Mouse (Mus musculus): ENCODE data around the gene Vkorc1l1. TPM values are rescaled to one million over a fixed set of nuclear protein-coding genes. Genes with fewer than 3 reads are reported as not detected.
A peak's percentile ranks its signal among the peaks of the same experiment; 100 is the strongest.

The Vkorc1l1 gene
- polyA plus RNA-seq, 1 experiment from 2014 or later = 25.4 TPM

DNA sequence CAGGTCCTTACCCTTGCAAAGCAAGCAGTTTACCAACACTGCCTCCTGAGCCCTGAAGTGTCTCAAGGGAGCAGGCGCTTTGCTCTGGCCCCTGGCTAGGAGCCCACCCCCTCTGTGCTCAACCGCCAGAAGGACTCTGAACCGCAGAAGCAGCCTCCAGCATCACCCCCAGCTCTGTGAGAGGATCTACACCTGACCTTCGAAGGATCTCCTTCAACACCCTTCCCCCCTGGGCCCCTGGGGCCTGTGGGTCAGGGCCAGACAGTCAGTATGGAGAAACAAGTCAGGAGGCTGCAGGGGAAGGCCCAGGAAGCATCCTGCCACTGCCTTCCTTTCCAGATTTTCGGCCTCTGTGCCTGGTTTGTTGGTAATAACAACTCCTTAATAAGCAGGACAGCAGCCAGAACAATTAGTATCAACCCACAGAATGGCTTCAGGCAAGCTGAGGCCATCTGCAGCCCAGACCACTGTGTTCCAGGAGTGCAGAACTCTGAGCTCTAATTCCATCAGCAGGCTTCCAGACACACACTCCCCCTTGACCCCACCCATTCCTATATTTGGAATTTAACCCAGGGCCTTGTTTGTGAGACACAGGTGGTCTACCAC is 79.7 kb downstream of the Vkorc1l1 start:
- WGBS = 49% methylated on average over 5 of the region's 5 CpGs
- no peaks in the 10 kb centered on the region for H3K4me1 ChIP-seq (ENCODE audit: control insufficient read depth, insufficient read depth, low read length)
- H3K9me3 ChIP-seq (ENCODE audit: control insufficient read depth, low read length) = no peaks in the 10 kb centered on the region
- no peak for ATAC-seq (ENCODE audit: low read depth)
- no peaks in the 10 kb centered on the region for H3K27me3 ChIP-seq (replicated peaks; ENCODE audit: control insufficient read depth, insufficient read depth, low read length)
- H3K4me3 ChIP-seq (ENCODE audit: low read depth, low read length) = no peak overlapping the region
- H3K36me3 ChIP-seq (ENCODE audit: control insufficient read depth, insufficient read depth, low read length) = no peaks in the 10 kb centered on the region
- DNase-seq (ENCODE audit: low spot score) = no peak
- no peak overlapping the region for H3K27ac ChIP-seq (replicated peaks; ENCODE audit: low read depth, low read length)
- no peak overlapping the region for H3K4me2 ChIP-seq (ENCODE audit: low read depth, low read length)
- peak overlapping the region; percentile 45 for H3K9ac ChIP-seq (ENCODE audit: low read depth, low read length)

DNA sequence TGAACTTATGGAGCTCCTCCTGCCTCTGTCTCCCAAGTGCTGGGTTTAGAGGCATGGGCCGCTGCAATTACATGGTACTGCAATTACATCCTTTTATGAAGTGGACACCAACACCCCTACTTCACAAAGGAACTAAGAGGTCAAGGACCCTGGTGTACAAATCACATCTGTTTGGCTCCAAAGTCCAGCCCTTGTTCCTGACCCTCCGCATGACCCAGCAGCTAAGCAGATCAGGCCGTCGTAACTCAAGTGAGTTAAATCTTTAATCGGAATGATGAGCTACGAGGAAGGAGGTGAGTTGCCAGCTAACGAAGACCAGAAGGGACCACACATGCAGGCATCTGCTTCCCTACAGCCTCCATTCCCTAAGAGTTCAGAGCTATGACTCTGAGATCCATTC is 80.6 kb downstream of the Vkorc1l1 start:
- WGBS = 62% methylated on average over 7 of the region's 7 CpGs
- Histone ChIP-seq H3K27ac (replicated peaks; ENCODE audit: low read depth, low read length) (no peak overlapping the region), H3K4me1 (ENCODE audit: control insufficient read depth, insufficient read depth, low read length) (no peaks in the 10 kb centered on the region), H3K4me2 (ENCODE audit: low read depth, low read length) (no peak overlapping the region), H3K9me3 (ENCODE audit: control insufficient read depth, low read length) (no peaks in the 10 kb centered on the region), H3K36me3 (ENCODE audit: control insufficient read depth, insufficient read depth, low read length) (no peaks in the 10 kb centered on the region), H3K9ac (ENCODE audit: low read depth, low read length) (no peak overlapping the region), H3K27me3 (replicated peaks; ENCODE audit: control insufficient read depth, insufficient read depth, low read length) (no peaks in the 10 kb centered on the region), H3K4me3 (ENCODE audit: low read depth, low read length) (no peak overlapping the region)
- DNase-seq (ENCODE audit: low spot score) = no peak
- no peak for ATAC-seq (ENCODE audit: low read depth)

GRCm38 (mm10) chr5:130023067-130023766 is 81.4 kb downstream of the Vkorc1l1 start:
- no peak for DNase-seq (ENCODE audit: low spot score)
- no peaks in the 10 kb centered on the region for H3K36me3 ChIP-seq (ENCODE audit: control insufficient read depth, insufficient read depth, low read length)

DNA sequence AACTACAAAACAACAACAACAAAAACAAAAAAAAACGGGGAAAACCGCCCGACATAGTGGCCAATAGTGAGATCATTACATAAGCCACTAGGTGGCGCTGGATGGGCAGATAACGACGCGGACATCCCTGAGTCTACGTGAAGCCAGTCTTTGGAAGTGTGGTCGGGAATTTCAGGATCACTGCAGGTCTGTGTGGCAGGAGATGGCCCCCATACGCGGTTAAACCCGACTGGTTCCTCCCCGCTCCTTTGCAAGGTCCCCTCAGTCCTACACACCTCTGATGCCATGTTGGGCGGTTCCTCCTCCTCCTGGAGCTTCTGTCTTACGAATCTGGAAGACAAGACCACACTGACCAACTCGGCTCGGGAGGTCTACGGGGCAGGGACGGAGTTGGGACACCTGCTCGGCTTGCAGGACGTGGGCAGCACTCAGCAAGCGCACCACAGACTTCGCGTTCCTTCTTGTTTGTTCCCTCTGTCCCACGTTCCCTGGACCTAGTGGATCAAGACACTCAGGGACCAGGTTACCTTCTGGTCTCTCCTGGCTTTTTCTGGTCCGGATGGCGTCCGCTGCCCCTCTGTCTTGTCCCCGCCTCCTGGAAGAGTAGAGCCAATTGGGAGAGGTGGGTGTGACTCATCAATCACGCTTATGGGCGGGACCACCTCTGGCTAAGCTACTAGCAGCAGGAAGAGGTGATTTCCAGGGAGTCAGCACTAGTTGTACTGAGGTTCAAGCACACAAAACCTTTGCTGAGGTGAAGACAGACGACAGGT is 82.2 kb downstream of the Vkorc1l1 start:
- peak overlapping the region; percentile 57; the same call in 1 of the 2 replicates for H3K27ac ChIP-seq (replicated peaks; ENCODE audit: low read depth, low read length)
- DNase-seq (ENCODE audit: low spot score) = peak; percentile 96
- peak overlapping the region; percentile 67 for H3K9ac ChIP-seq (ENCODE audit: low read depth, low read length)
- H3K27me3 ChIP-seq (replicated peaks; ENCODE audit: control insufficient read depth, insufficient read depth, low read length) = no peaks in the 10 kb centered on the region
- H3K36me3 ChIP-seq (ENCODE audit: control insufficient read depth, insufficient read depth, low read length) = no peaks in the 10 kb centered on the region
- H3K4me3 ChIP-seq (ENCODE audit: low read depth, low read length) = peak overlapping the region; percentile 54
- H3K9me3 ChIP-seq (ENCODE audit: control insufficient read depth, low read length) = no peaks in the 10 kb centered on the region
- peak overlapping the region; percentile 86 for H3K4me2 ChIP-seq (ENCODE audit: low read depth, low read length)
- ATAC-seq (ENCODE audit: low read depth) = peak; percentile 93
- 0% methylated on average over 32 of the region's 32 CpGs for WGBS
- no peaks in the 10 kb centered on the region for H3K4me1 ChIP-seq (ENCODE audit: control insufficient read depth, insufficient read depth, low read length)

More at GRCm38 (mm10) chr5:130023067-130023766, 81.4 kb downstream of the Vkorc1l1 start:
- no peaks in the 10 kb centered on the region for H3K4me1 ChIP-seq (ENCODE audit: control insufficient read depth, insufficient read depth, low read length)
- 37% methylated on average over 12 of the region's 12 CpGs for WGBS
- H3K27me3 ChIP-seq (replicated peaks; ENCODE audit: control insufficient read depth, insufficient read depth, low read length) = no peaks in the 10 kb centered on the region
- 0 out of 2 replicates have a peak overlapping the region, but pooled peaks have one; percentile 16 for H3K9ac ChIP-seq (ENCODE audit: low read depth, low read length)
- H3K4me2 ChIP-seq (ENCODE audit: low read depth, low read length) = peak overlapping the region; percentile 86
- H3K9me3 ChIP-seq (ENCODE audit: control insufficient read depth, low read length) = no peaks in the 10 kb centered on the region
- ATAC-seq (ENCODE audit: low read depth) = no peak
- peak overlapping the region; percentile 54 for H3K4me3 ChIP-seq (ENCODE audit: low read depth, low read length)
- no peak overlapping the region for H3K27ac ChIP-seq (replicated peaks; ENCODE audit: low read depth, low read length)

- H3K27ac ChIP-seq (replicated peaks; ENCODE audit: low read depth, low read length) = no peak overlapping the region
- no peaks in the 10 kb centered on the region for H3K9me3 ChIP-seq (ENCODE audit: control insufficient read depth, low read length)
- no peak for DNase-seq (ENCODE audit: low spot score)
- H3K4me1 ChIP-seq (ENCODE audit: control insufficient read depth, insufficient read depth, low read length) = no peaks in the 10 kb centered on the region
- H3K9ac ChIP-seq (ENCODE audit: low read depth, low read length) = no peak overlapping the region
- no peaks in the 10 kb centered on the region for H3K36me3 ChIP-seq (ENCODE audit: control insufficient read depth, insufficient read depth, low read length)
- H3K4me2 ChIP-seq (ENCODE audit: low read depth, low read length) = no peak overlapping the region
- 79% methylated on average over 5 of the region's 5 CpGs for WGBS
- no peak overlapping the region for H3K4me3 ChIP-seq (ENCODE audit: low read depth, low read length)
- no peaks in the 10 kb centered on the region for H3K27me3 ChIP-seq (replicated peaks; ENCODE audit: control insufficient read depth, insufficient read depth, low read length)
- no peak for ATAC-seq (ENCODE audit: low read depth)
Observed at GRCm38 (mm10) chr5:130027134-130027533, 85.4 kb downstream of the Vkorc1l1 start.

- ATAC-seq (ENCODE audit: low read depth) (no peak), DNase-seq (ENCODE audit: low spot score) (no peak)
- Histone ChIP-seq H3K9ac (ENCODE audit: low read depth, low read length) (no peak overlapping the region), H3K36me3 (ENCODE audit: control insufficient read depth, insufficient read depth, low read length) (no peaks in the 10 kb centered on the region), H3K27me3 (replicated peaks; ENCODE audit: control insufficient read depth, insufficient read depth, low read length) (no peaks in the 10 kb centered on the region), H3K4me1 (ENCODE audit: control insufficient read depth, insufficient read depth, low read length) (no peaks in the 10 kb centered on the region), H3K4me3 (ENCODE audit: low read depth, low read length) (no peak overlapping the region), H3K27ac (replicated peaks; ENCODE audit: low read depth, low read length) (no peak overlapping the region), H3K4me2 (ENCODE audit: low read depth, low read length) (no peak overlapping the region), H3K9me3 (ENCODE audit: control insufficient read depth, low read length) (no peaks in the 10 kb centered on the region)
- 85% methylated on average over 7 of the region's 7 CpGs for whole genome bisulfite sequencing
Observed at GRCm38 (mm10) chr5:130027696-130028095, 85.9 kb downstream of the Vkorc1l1 start.

- H3K9ac ChIP-seq (ENCODE audit: low read depth, low read length) = peak within 1 kb of the TSS; percentile 85
- WGBS = 2% methylated on average over 43 of the region's 51 CpGs
- H3K4me3 ChIP-seq (ENCODE audit: low read depth, low read length) = peak within 1 kb of the TSS; percentile 78
- no peaks in the 10 kb centered on the region for H3K36me3 ChIP-seq (ENCODE audit: control insufficient read depth, insufficient read depth, low read length)
- no peaks in the 10 kb centered on the region for H3K27me3 ChIP-seq (replicated peaks; ENCODE audit: control insufficient read depth, insufficient read depth, low read length)
- no peaks in the 10 kb centered on the region for H3K4me1 ChIP-seq (ENCODE audit: control insufficient read depth, insufficient read depth, low read length)
- no peaks in the 10 kb centered on the region for H3K9me3 ChIP-seq (ENCODE audit: control insufficient read depth, low read length)
- peak within 1 kb of the TSS; percentile 81 for H3K4me2 ChIP-seq (ENCODE audit: low read depth, low read length)
- ATAC-seq (ENCODE audit: low read depth) (peak; percentile 87), DNase-seq (ENCODE audit: low spot score) (peak; percentile 85)
- H3K27ac ChIP-seq (replicated peaks; ENCODE audit: low read depth, low read length) = peak within 1 kb of the TSS; percentile 94
Observed at GRCm38 (mm10) chr5:130029142-130029897, 87.5 kb downstream of the Vkorc1l1 start, which contains the start of the genes Asl and Crcp. TSS of gene Asl (minus strand) at chr5:130029247. TSS of gene Crcp (plus strand) at chr5:130029290.

All from embryonic facial prominence, embryonic 14.5 days (tissue).